Mouse (Mus musculus): ENCODE measurements around the gene Sh3pxd2a.

DNA sequence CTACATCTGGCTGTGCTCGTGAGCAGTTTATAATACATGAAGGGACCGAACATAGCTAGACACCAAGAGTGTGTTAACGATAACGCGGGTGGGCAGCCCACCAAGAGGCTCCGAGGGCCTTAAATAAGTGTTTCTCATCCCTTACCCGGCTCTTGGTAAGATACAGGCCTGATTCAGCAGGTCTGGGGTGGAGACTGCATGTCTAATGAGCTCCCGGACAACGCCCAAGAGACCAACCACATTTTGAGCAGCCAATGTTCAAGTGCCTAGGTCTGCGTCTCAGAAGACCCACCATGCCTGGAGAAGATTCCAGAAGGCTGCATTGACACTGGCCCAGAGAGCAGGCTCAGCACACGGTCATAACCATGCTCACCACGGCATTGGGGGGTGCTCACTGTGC, 80.2 kb downstream of the Sh3pxd2a start:
- no peak for TF ChIP-seq CTCF (IDR thresholded peaks at IDR 0.05; ENCODE audit: low read depth)
- no peak for TF ChIP-seq EP300 (IDR thresholded peaks at IDR 0.05; ENCODE audit: low read depth)

All from heart, postnatal 0 days (tissue).